Mouse (Mus musculus) hindbrain, embryonic 14.5 days (tissue): Measurements from ENCODE around the gene Hibadh. TPM values are rescaled to one million over a fixed set of nuclear protein-coding genes. Genes with fewer than 3 reads are reported as not detected.

Source experiments
- ATAC-seq: fragments of 200-750 bp; cut with Nextera tagmentation; 2 replicates; pipeline ENCODE4 v1.8.0; 2017; ENCODE audit warnings: moderate number of reproducible peaks, mild to moderate bottlenecking, moderate TSS enrichment, moderate library complexity; ENCODE audit not compliant: low FRiP score
- DNase-seq: peaks from one replicate; pipeline ENCODE4 v3.0.0-alpha.2; 2015; ENCODE audit warnings: low spot score
- H3K27ac ChIP-seq: fragments of 300-500 bp; sonication (generic); 2 replicates; pipeline ENCODE4 v1.5.1; 2014; ENCODE audit warnings: mild to moderate bottlenecking, moderate library complexity
- H3K27me3 ChIP-seq: fragments of 300-500 bp; sonication (generic); 2 replicates; pipeline ENCODE4 v1.6.1; 2014; ENCODE audit warnings: mild to moderate bottlenecking, low read length, mixed read lengths; ENCODE audit not compliant: control insufficient read depth, insufficient read depth
- H3K36me3 ChIP-seq: fragments of 300-500 bp; sonication (generic); replicated peaks from 2 replicates; pipeline ENCODE4 v1.6.1; 2014; ENCODE audit not compliant: control insufficient read depth, insufficient read depth
- H3K4me1 ChIP-seq: fragments of 300-500 bp; sonication (generic); replicated peaks from 2 replicates; pipeline ENCODE4 v1.6.1; 2014; ENCODE audit warnings: antibody characterized with exemption, low read length, mixed read lengths; ENCODE audit not compliant: control insufficient read depth, insufficient read depth
- H3K4me2 ChIP-seq: fragments of 300-500 bp; sonication (generic); replicated peaks from 2 replicates; pipeline ENCODE4 v1.6.1; 2014; ENCODE audit warnings: mild to moderate bottlenecking, moderate library complexity
- H3K4me3 ChIP-seq: fragments of 300-500 bp; sonication (generic); replicated peaks from 2 replicates; pipeline ENCODE4 v1.5.1; 2014; ENCODE audit warnings: mild to moderate bottlenecking, low read length
- H3K9ac ChIP-seq: fragments of 300-500 bp; sonication (generic); 2 replicates; pipeline ENCODE4 v1.6.1; 2014
- H3K9me3 ChIP-seq: fragments of 300-500 bp; sonication (generic); 2 replicates; pipeline ENCODE4 v1.6.1; 2016; ENCODE audit warnings: low read length; ENCODE audit not compliant: control insufficient read depth
- WGBS: fragments of 180-500 bp; shearing (Covaris S2); extraction: QIAGEN DNeasy Blood & Tissue Kit; methylation state at CpG from one replicate; pipeline ENCODE4 v1.1.7; 2014; 5-methylcytosine and 5-hydroxymethylcytosine counted together
- polyA plus RNA-seq: library from polyadenylated mRNA; unstranded; fragments of >200 nt; fragmentation: Nextera tagmentation; extraction: Ambion mirVana; gene quantifications from 2 replicates; pipeline ENCODE4 v1.2.1, GENCODE M21; 2014

Hibadh gene
- polyA plus RNA-seq, 1 experiment from 2014 or later = 45.3 TPM

DNA sequence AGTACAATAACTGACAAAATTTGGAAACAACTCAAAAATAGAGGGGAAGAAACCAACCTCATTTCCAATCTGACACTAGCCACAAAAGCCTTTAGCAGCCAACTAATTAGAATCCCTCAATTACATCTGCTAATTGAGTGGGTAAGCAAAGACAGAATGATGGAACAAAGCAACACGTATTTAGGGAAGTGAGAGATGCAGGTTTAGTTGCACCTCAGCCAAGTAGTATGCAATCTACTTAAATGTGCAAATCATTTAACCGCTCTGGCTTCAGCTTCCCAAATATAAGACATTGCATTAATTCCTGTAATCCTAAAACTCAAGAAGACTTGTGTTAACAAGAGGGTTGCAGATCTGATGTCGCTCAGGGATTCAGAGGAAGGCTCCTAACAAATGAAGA is 16.4 kb downstream of the Hibadh start:
- 90% methylated on average over 3 of the region's 3 CpGs for WGBS

DNA sequence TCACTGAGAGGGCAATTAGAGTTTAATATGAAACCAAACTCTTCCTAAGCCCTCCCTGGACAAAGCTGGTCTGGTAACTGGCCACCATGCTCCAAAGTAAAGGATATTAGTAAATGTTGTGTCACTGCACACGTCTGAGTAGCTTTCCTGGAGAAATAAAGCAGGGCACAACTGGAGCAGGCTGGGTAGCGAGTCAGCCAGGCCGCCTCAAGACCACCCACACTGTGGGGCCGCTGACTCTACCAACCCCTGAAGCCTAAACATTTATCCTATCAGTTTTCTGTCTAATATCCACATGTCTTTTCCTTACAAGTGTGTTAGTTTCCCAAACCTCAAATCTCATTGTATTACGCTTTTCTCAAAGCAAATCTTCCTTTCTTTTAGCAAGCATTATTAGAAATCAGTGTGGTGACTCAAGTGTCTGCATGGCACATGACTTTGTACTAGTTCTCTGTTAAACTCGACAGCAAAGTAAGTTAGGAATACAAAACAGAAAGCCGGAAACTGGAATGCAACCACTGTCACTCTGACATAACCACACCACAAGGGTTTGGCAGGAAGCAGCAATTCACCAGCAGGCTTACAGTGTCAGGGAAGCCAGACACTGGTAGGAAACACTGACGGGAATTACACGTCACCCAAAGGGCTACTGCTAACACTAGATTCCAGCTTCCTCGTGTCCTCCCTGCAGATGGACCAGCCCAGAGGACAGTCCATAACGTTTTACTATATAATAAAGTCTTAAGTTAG is 18.3 kb downstream of the Hibadh start:
- Histone ChIP-seq H3K36me3 (peaks cover 22% of the 10 kb centered on the region), H3K9ac (no peak overlapping the region), H3K4me3 (no peak overlapping the region), H3K27ac (no peak overlapping the region), H3K27me3 (no peaks in the 10 kb centered on the region), H3K4me2 (no peak overlapping the region), H3K9me3 (no peaks in the 10 kb centered on the region), H3K4me1 (no peaks in the 10 kb centered on the region)
- 81% methylated on average over 11 of the region's 11 CpGs for WGBS
- ATAC-seq (no peak), DNase-seq (no peak)

More for the DNA sequence above, 16.4 kb downstream of the Hibadh start:
- Histone ChIP-seq H3K9me3 (no peaks in the 10 kb centered on the region), H3K9ac (no peak overlapping the region), H3K36me3 (peaks cover 14% of the 10 kb centered on the region), H3K4me1 (no peaks in the 10 kb centered on the region), H3K4me2 (no peak overlapping the region), H3K27me3 (no peaks in the 10 kb centered on the region), H3K27ac (no peak overlapping the region), H3K4me3 (no peak overlapping the region)
- DNase-seq (no peak), ATAC-seq (no peak)

DNA sequence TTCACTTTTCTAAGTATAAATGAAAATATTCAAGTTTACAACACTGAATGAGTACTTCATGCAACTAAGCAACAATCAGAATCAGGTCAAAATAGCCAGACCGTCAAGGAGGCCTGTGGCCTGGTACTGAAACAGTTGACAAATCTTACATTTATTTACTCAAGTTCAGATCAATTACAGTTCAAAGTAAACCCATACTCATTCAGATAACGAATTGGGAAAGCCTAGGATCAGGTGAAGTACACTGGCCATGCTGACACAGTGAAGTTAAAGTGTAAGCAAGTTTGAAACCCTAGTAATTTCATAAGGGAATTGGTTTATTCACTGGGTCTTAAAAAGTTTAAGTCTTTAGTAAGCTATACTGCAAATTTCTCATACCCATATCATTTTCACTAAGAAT is 20.1 kb downstream of the Hibadh start:
- peaks cover 22% of the 10 kb centered on the region for H3K36me3 ChIP-seq
- H3K4me2 ChIP-seq = no peak overlapping the region
- ATAC-seq = no peak
- no peak for DNase-seq
- H3K27me3 ChIP-seq = no peaks in the 10 kb centered on the region
- no peak overlapping the region for H3K9ac ChIP-seq
- H3K9me3 ChIP-seq = no peaks in the 10 kb centered on the region
- no peak overlapping the region for H3K27ac ChIP-seq
- WGBS = 86% methylated on average over 2 of the region's 2 CpGs
- no peaks in the 10 kb centered on the region for H3K4me1 ChIP-seq
- no peak overlapping the region for H3K4me3 ChIP-seq

DNA sequence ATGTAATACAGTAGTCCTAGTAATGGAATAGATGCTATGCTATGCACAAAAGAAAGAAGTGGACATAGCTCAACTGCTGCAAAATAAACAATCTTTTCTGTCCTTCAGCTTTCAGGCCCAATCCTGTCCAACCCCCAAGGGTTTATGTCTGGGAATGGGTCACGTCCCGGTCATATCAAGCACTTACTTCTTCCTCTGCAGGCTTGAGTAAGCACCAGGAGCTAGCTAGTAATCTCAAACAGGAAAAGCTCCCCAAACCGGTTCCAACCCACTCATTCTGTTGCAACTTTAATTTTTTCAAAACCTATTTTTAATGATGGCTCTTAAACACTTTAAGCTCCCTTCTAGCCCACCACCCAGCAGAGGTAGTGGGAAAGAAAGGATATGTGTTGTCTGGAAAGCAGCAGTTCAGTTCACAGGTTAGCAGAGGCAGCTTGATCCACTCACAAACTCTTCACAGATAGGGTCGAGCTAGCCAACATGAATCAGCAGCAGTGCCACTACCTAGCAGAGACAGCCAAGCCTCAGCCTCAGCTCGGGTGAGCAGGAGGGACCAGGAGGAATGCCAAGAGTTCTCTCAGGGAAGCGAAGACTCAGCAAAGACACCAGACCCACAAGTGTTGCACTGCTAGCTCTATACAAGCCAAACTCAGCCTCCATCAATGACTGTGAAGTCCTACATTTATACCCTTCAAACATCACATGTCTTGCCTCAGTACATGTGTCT is 30.4 kb downstream of the Hibadh start:
- ATAC-seq = no peak
- Histone ChIP-seq H3K27ac (no peak overlapping the region), H3K4me2 (no peak overlapping the region), H3K36me3 (no peaks in the 10 kb centered on the region), H3K27me3 (no peaks in the 10 kb centered on the region), H3K4me1 (no peaks in the 10 kb centered on the region), H3K4me3 (no peak overlapping the region), H3K9ac (no peak overlapping the region), H3K9me3 (no peaks in the 10 kb centered on the region)
- no peak for DNase-seq
- 89% methylated on average over 6 of the region's 6 CpGs for WGBS

DNA sequence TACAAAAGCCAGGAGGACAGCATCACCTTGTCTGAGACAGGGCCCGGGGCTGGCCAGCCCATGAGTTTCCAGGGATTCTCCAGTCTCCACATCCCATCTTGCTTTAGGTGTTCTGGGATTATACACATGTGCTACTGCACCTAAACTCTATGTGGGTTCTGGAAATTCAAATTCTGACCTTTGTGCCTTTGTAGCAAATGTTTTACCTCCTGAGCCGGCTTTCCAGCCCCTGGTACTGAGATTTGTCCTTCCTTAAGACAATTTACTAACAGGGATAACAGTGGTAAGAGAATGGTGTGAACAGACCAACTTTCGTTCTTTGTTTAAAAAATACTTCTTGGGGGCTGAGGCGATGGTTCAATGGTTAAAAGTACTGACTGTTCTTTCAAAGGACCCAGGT is 32.1 kb downstream of the Hibadh start:
- DNase-seq = no peak
- H3K4me1 ChIP-seq = no peaks in the 10 kb centered on the region
- no peak overlapping the region for H3K27ac ChIP-seq
- H3K4me3 ChIP-seq = no peak overlapping the region
- ATAC-seq = no peak
- H3K4me2 ChIP-seq = no peak overlapping the region
- WGBS = over 99% methylated on average over 4 of the region's 4 CpGs
- no peaks in the 10 kb centered on the region for H3K9me3 ChIP-seq
- H3K27me3 ChIP-seq = no peaks in the 10 kb centered on the region
- H3K9ac ChIP-seq = no peak overlapping the region
- H3K36me3 ChIP-seq = no peaks in the 10 kb centered on the region

DNA sequence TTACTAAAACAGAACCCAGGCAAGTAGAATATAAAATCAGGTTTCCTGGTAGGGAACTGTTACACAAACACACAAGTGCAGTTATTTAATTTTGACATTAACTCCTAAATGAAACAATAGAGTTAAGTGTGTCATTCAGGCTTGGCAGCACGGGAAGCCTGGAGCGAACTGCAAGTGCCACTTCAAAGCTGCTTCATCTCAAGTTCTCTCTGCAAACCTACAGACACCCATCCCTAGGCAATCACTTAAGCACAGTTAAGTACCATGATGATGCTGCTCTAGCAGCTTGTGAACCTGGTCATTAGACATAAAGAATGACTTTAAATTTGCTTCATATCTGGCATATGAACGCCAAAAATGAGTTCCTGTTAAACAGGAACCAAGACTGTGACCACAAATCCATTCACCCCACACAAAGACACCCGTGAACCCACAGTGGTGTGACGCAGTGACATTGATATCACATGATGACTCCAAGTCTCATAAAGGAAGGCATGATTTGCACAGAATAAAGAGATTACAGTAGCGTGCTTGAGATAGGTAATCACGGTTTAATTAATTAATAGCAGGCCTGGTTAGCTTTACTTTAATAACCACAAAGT is 33.3 kb downstream of the Hibadh start:
- Histone ChIP-seq H3K9me3 (no peaks in the 10 kb centered on the region), H3K27me3 (no peaks in the 10 kb centered on the region), H3K4me3 (no peak overlapping the region), H3K4me1 (no peaks in the 10 kb centered on the region), H3K9ac (no peak overlapping the region), H3K27ac (no peak overlapping the region), H3K36me3 (no peaks in the 10 kb centered on the region), H3K4me2 (no peak overlapping the region)
- WGBS = 89% methylated on average over 7 of the region's 7 CpGs
- ATAC-seq (no peak), DNase-seq (no peak)

DNA sequence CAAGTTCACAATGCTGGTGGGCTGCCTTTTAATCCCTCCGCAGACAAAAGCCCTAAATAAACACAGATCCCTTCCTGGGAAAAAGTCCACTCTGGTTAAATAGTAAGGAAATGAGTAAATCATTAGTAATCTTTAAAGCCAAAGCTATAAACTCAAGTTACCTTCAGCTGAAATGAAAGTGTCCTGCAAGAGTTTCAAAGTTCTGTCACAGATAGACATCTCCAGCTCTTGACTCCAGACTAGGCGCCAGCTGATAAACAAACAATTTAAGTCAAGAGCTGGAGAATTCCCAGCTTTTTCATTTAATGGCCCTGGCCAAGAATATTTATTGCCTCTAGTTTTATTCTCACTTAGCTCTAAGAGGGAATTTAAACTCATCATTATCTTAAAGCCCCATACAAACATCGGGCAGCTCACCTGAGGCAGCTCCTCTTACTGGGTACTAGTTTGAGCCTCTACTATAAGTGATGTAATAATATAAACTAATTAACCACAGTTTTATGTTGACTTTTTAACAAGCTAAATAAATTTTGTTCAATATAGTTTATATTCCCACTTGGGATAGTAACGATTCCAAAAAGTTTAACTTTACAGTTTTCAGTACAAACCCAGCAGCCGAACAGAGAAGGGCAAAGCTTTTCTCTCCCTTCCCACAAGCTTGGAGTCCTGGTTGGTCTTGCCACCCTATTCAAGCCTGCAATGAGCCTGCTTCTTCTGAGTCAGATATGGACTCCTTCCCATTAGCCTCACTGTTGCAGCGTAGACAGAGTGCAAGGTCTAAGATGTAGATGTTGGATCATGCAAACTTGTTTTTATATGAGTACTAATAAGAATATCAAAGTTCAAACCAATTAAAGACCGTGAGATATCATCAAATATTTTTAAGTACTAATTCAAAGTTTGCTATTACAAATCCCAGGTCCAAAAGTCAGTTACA is 38.2 kb downstream of the Hibadh start:
- ATAC-seq (no peak), DNase-seq (no peak)
- Histone ChIP-seq H3K9ac (no peak overlapping the region), H3K36me3 (no peaks in the 10 kb centered on the region), H3K27me3 (no peaks in the 10 kb centered on the region), H3K4me2 (no peak overlapping the region), H3K4me1 (no peaks in the 10 kb centered on the region), H3K9me3 (no peaks in the 10 kb centered on the region), H3K27ac (no peak overlapping the region), H3K4me3 (no peak overlapping the region)
- WGBS = 88% methylated on average over 7 of the region's 7 CpGs

DNA sequence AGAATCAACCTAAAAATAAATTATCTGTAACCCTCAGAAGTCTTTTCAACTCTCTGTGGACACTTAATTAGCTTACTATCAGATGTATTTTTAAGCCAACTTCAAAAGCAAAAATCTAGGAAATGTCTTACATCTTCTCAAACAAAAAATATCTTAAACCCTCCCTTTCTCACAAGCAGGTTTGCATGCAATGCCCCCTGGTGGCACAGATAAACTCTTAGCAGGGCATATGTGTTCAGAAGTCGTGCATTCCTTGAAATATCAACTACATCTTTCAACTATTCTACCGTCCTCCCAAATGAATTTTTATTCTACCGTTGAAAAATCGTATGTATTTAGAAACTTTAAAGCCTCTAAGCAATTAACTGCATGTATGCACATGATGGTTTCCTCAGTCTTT is 39.1 kb downstream of the Hibadh start:
- Histone ChIP-seq H3K36me3 (no peaks in the 10 kb centered on the region), H3K27ac (no peak overlapping the region), H3K9ac (no peak overlapping the region), H3K4me1 (no peaks in the 10 kb centered on the region), H3K4me3 (no peak overlapping the region), H3K9me3 (no peaks in the 10 kb centered on the region), H3K27me3 (no peaks in the 10 kb centered on the region), H3K4me2 (no peak overlapping the region)
- 67% methylated on average over 4 of the region's 4 CpGs for WGBS
- ATAC-seq = no peak
- DNase-seq = peak; percentile 70

DNA sequence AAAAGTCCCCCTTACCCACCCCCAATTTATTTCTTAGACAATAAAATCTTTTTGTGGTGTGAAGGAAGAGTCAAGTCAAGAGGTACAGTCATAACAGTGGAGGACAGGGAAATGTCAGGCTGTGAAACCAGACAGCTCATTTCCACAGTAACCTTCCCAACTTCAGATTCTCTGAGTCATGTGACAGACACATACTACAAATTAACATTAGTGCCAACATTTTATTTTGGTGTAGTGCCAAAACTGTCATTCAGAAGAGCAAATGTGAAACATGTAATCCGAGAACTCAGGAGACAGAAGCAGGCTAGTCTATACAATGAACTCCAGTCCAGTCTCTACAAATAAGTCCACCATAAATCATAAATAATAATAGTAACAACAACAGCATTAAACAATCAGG is 45.4 kb downstream of the Hibadh start:
- ATAC-seq = no peak
- H3K4me1 ChIP-seq = no peaks in the 10 kb centered on the region
- H3K27me3 ChIP-seq = no peaks in the 10 kb centered on the region
- no peak overlapping the region for H3K4me3 ChIP-seq
- H3K27ac ChIP-seq = no peak overlapping the region
- no peak overlapping the region for H3K9ac ChIP-seq
- no peaks in the 10 kb centered on the region for H3K36me3 ChIP-seq
- WGBS = 85% methylated on average over 1 of the region's 1 CpGs
- H3K9me3 ChIP-seq = no peaks in the 10 kb centered on the region
- H3K4me2 ChIP-seq = no peak overlapping the region
- DNase-seq = no peak
